Mouse (Mus musculus): Measurements from ENCODE around the gene Iqschfp.

The Iqschfp gene

GRCm38 (mm10) chr3:68526416-68526815 is 634.4 kb downstream of the Iqschfp start:
- no peak for DNase-seq (ENCODE audit: low spot score)

GRCm38 (mm10) chr3:68527182-68527581 is 635.1 kb downstream of the Iqschfp start:
- no peak for DNase-seq (ENCODE audit: low spot score)

- DNase-seq (ENCODE audit: low spot score), result no peak
Measured at GRCm38 (mm10) chr3:68531908-68532307, 639.9 kb downstream of the Iqschfp start.

- DNase-seq (ENCODE audit: low spot score), result no peak
Measured at GRCm38 (mm10) chr3:68534571-68535051, 642.6 kb downstream of the Iqschfp start.

GRCm38 (mm10) chr3:68535160-68535728 is 643.2 kb downstream of the Iqschfp start:
- DNase-seq (ENCODE audit: low spot score), result no peak

- no peak for DNase-seq (ENCODE audit: low spot score)
Measured at GRCm38 (mm10) chr3:68536071-68536470, 644.0 kb downstream of the Iqschfp start.

GRCm38 (mm10) chr3:68541688-68542087 is 649.7 kb downstream of the Iqschfp start:
- no peak for DNase-seq (ENCODE audit: low spot score)

- DNase-seq (ENCODE audit: low spot score), result peak; percentile 54
Measured at GRCm38 (mm10) chr3:68542944-68543501, 651.0 kb downstream of the Iqschfp start.

- no peak for DNase-seq (ENCODE audit: low spot score)
Measured at GRCm38 (mm10) chr3:68544811-68545210, 652.8 kb downstream of the Iqschfp start.

GRCm38 (mm10) chr3:68545898-68546297 is 653.9 kb downstream of the Iqschfp start:
- DNase-seq (ENCODE audit: low spot score), result no peak

- no peak for DNase-seq (ENCODE audit: low spot score)
Measured at GRCm38 (mm10) chr3:68555087-68555662, 663.1 kb downstream of the Iqschfp start.

- no peak for DNase-seq (ENCODE audit: low spot score)
Measured at GRCm38 (mm10) chr3:68556891-68557290, 664.9 kb downstream of the Iqschfp start.

GRCm38 (mm10) chr3:68558744-68559143 is 666.7 kb downstream of the Iqschfp start:
- no peak for DNase-seq (ENCODE audit: low spot score)

- DNase-seq (ENCODE audit: low spot score), result peak; percentile 20
Measured at GRCm38 (mm10) chr3:68560057-68560456, 668.0 kb downstream of the Iqschfp start.

GRCm38 (mm10) chr3:68562838-68563237 is 670.8 kb downstream of the Iqschfp start:
- DNase-seq (ENCODE audit: low spot score), result no peak

- peak; percentile 45 for DNase-seq (ENCODE audit: low spot score)
Measured at GRCm38 (mm10) chr3:68563922-68564321, 671.9 kb downstream of the Iqschfp start.

GRCm38 (mm10) chr3:68564978-68565674 is 673.1 kb downstream of the Iqschfp start:
- DNase-seq (ENCODE audit: low spot score), result no peak

GRCm38 (mm10) chr3:68565675-68566055 is 673.6 kb downstream of the Iqschfp start:
- DNase-seq (ENCODE audit: low spot score), result no peak

GRCm38 (mm10) chr3:68567581-68567980 is 675.5 kb downstream of the Iqschfp start:
- no peak for DNase-seq (ENCODE audit: low spot score)

- no peak for DNase-seq (ENCODE audit: low spot score)
Measured at GRCm38 (mm10) chr3:68568149-68568548, 676.1 kb downstream of the Iqschfp start.

- DNase-seq (ENCODE audit: low spot score), result no peak
Measured at GRCm38 (mm10) chr3:68568716-68569115, 676.7 kb downstream of the Iqschfp start.

GRCm38 (mm10) chr3:68570319-68570718 is 678.3 kb downstream of the Iqschfp start:
- DNase-seq (ENCODE audit: low spot score), result no peak

All from ovary, postnatal 36 days (tissue).